Mouse (Mus musculus) liver, postnatal 0 days (tissue): ENCODE measurements around the gene Rere. TPM values are rescaled to one million over a fixed set of nuclear protein-coding genes. Genes with fewer than 3 reads are reported as not detected.

Experiments
- ATAC-seq: fragments of 200-750 bp; cut with Nextera tagmentation; 2 replicates; pipeline ENCODE4 v1.8.0; 2017; ENCODE audit warnings: mild to moderate bottlenecking, moderate library complexity
- DNase-seq: peaks from one replicate; pipeline ENCODE4 v3.0.0-alpha.2; 2016
- H3K27ac ChIP-seq: fragments of 300-500 bp; sonication (generic); 2 replicates; pipeline ENCODE4 v1.5.1; 2014; ENCODE audit warnings: antibody characterized with exemption, moderate library complexity, mild to moderate bottlenecking, low read depth
- H3K27me3 ChIP-seq: fragments of 300-500 bp; sonication (generic); 2 replicates; pipeline ENCODE4 v1.6.1; 2014; ENCODE audit warnings: low read length, control low read depth, mixed read lengths; ENCODE audit not compliant: insufficient read depth
- H3K36me3 ChIP-seq: fragments of 300-500 bp; sonication (generic); replicated peaks from 2 replicates; pipeline ENCODE4 v1.6.1; 2014; ENCODE audit warnings: mild to moderate bottlenecking, control low read depth, low read length, moderate library complexity, mixed read lengths; ENCODE audit not compliant: insufficient read depth
- H3K4me1 ChIP-seq: fragments of 300-500 bp; sonication (generic); 2 replicates; pipeline ENCODE4 v1.6.1; 2014; ENCODE audit warnings: antibody characterized with exemption, mild to moderate bottlenecking, control low read depth; ENCODE audit not compliant: insufficient read depth
- H3K4me2 ChIP-seq: fragments of 300-500 bp; sonication (generic); 2 replicates; pipeline ENCODE4 v1.6.1; 2014; ENCODE audit warnings: low read depth, mild to moderate bottlenecking, low read length, moderate library complexity, mixed read lengths
- H3K4me3 ChIP-seq: fragments of 300-500 bp; sonication (generic); 2 replicates; pipeline ENCODE4 v1.5.1; 2014; ENCODE audit warnings: low read depth, low read length
- H3K9ac ChIP-seq: fragments of 300-500 bp; sonication (generic); replicated peaks from 2 replicates; pipeline ENCODE4 v1.6.1; 2014; ENCODE audit warnings: mild to moderate bottlenecking, moderate library complexity
- H3K9me3 ChIP-seq: fragments of 300-500 bp; sonication (generic); 2 replicates; pipeline ENCODE4 v1.6.1; 2016; ENCODE audit warnings: mild to moderate bottlenecking, control low read depth, low read length, mixed read lengths
- CTCF ChIP-seq: sonication (generic); IDR thresholded peaks from 2 replicates; pipeline ENCODE4 v1.5.1; 2016; ENCODE audit warnings: antibody characterized with exemption, low read depth
- EP300 ChIP-seq: IDR thresholded peaks from 2 replicates; pipeline ENCODE4 v1.6.1; 2016; ENCODE audit warnings: antibody characterized with exemption, low read depth, mild to moderate bottlenecking
- WGBS: fragments of 180-500 bp; shearing (Covaris S2); extraction: QIAGEN DNeasy Blood & Tissue Kit; methylation state at CpG from one replicate; pipeline ENCODE4 v1.1.7; 2014; ENCODE audit not compliant: insufficient replicate concordance; 5-methylcytosine and 5-hydroxymethylcytosine counted together
- polyA plus RNA-seq: library from polyadenylated mRNA; unstranded; fragments of >200 nt; fragmentation: Nextera tagmentation; extraction: Ambion mirVana; gene quantifications from 2 replicates; pipeline ENCODE4 v1.2.1, GENCODE M21; 2015

Gene Rere
- polyA plus RNA-seq, 1 experiment from 2014 or later = 4.3 TPM

- H3K9me3 ChIP-seq = no peaks in the 10 kb centered on the region
- peak overlapping the region; percentile 33; the same call in 1 of the 2 replicates for H3K4me3 ChIP-seq
- no peak for DNase-seq
Measured at GRCm38 (mm10) chr4:150587597-150588299, 306.3 kb downstream of the Rere start.

DNA sequence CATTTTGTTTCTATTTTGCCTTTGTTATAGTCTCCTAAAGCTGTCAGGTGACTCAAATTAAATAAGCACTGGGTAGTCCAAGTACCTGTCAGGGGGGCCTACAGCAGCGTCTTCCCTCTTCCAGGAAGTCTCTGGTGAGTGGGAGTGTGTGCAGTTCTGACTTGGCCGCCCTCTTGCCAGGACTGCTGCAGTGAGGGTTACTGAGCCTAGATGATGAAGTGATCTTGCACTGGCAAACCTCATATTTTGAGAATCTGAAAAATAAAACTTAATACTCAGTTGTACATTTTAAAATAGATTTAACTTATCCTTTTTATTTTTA lies 306.8 kb downstream of the Rere start:
- 0 out of 2 replicates have a peak overlapping the region, but pooled peaks have one; percentile 58 for H3K27ac ChIP-seq
- H3K9me3 ChIP-seq = no peaks in the 10 kb centered on the region
- no peak overlapping the region for H3K9ac ChIP-seq
- H3K36me3 ChIP-seq = no peaks in the 10 kb centered on the region; the same call in 1 of the 2 replicates
- ATAC-seq = no peak
- TF ChIP-seq CTCF = no peak
- TF ChIP-seq EP300 = no peak
- H3K27me3 ChIP-seq = no peaks in the 10 kb centered on the region
- H3K4me3 ChIP-seq = peak overlapping the region; percentile 33; the same call in 1 of the 2 replicates
- H3K4me2 ChIP-seq = peak overlapping the region; percentile 63
- no peak for DNase-seq
- peaks cover 77% of the 10 kb centered on the region for H3K4me1 ChIP-seq
- 69% methylated on average over 2 of the region's 2 CpGs for WGBS

More at GRCm38 (mm10) chr4:150587597-150588299, 306.3 kb downstream of the Rere start:
- no peak for ATAC-seq
- no peaks in the 10 kb centered on the region; the same call in 1 of the 2 replicates for H3K36me3 ChIP-seq
- peak overlapping the region; percentile 63 for H3K4me2 ChIP-seq
- H3K4me1 ChIP-seq = peaks cover 77% of the 10 kb centered on the region
- H3K27ac ChIP-seq = 0 out of 2 replicates have a peak overlapping the region, but pooled peaks have one; percentile 58
- WGBS = 41% methylated on average over 8 of the region's 8 CpGs
- no peak overlapping the region for H3K9ac ChIP-seq
- TF ChIP-seq EP300 (no peak), CTCF (no peak)
- no peaks in the 10 kb centered on the region for H3K27me3 ChIP-seq

- TF ChIP-seq CTCF (no peak), EP300 (no peak)
- peaks cover 70% of the 10 kb centered on the region for H3K4me1 ChIP-seq
- ATAC-seq (no peak), DNase-seq (no peak)
- 0 out of 2 replicates have a peak overlapping the region, but pooled peaks have one; percentile 39 for H3K27ac ChIP-seq
- 45% methylated on average over 3 of the region's 3 CpGs for WGBS
- no peak overlapping the region for H3K9ac ChIP-seq
- no peak overlapping the region for H3K4me2 ChIP-seq
- no peaks in the 10 kb centered on the region for H3K9me3 ChIP-seq
- H3K27me3 ChIP-seq = no peaks in the 10 kb centered on the region
- H3K36me3 ChIP-seq = no peaks in the 10 kb centered on the region; the same call in 1 of the 2 replicates
- H3K4me3 ChIP-seq = no peak overlapping the region
Measured at GRCm38 (mm10) chr4:150590621-150591282, 309.3 kb downstream of the Rere start.

DNA sequence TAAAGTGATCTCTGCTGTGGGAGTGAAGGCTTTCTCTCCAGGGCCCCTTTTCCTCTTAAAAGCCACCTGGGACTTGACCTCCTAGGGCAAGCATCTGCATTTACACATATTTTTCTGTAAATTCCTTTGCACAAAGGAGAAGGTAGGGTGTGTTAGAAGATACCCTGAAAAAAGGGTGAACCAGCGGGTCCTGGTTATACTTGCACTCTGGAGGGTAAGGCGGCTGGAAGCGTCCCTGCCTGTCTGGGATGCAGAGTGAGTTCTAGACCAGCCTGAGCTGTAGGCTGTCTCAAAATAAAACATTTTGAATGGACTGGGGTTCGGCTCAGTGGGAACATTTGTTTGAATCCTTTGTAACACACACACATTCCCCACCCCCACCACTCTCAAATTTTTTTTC lies 310.2 kb downstream of the Rere start:
- ATAC-seq (no peak), DNase-seq (no peak)
- Histone ChIP-seq H3K9me3 (no peaks in the 10 kb centered on the region), H3K27ac (peak overlapping the region; percentile 9; the same call in 1 of the 2 replicates), H3K9ac (no peak overlapping the region), H3K36me3 (no peaks in the 10 kb centered on the region; the same call in 1 of the 2 replicates), H3K4me2 (no peak overlapping the region), H3K4me3 (no peak overlapping the region), H3K4me1 (peaks cover 69% of the 10 kb centered on the region), H3K27me3 (no peaks in the 10 kb centered on the region)
- TF ChIP-seq EP300 (no peak), CTCF (no peak)
- 74% methylated on average over 4 of the region's 4 CpGs for WGBS

- no peak overlapping the region for H3K4me2 ChIP-seq
- no peak overlapping the region for H3K4me3 ChIP-seq
- peak; percentile 40 for DNase-seq
- 42% methylated on average over 6 of the region's 6 CpGs for WGBS
- peak overlapping the region; percentile 20; the same call in 1 of the 2 replicates for H3K27ac ChIP-seq
- no peaks in the 10 kb centered on the region; the same call in 1 of the 2 replicates for H3K36me3 ChIP-seq
- TF ChIP-seq EP300 = no peak
- TF ChIP-seq CTCF = no peak
- no peaks in the 10 kb centered on the region for H3K27me3 ChIP-seq
- no peak overlapping the region; the same call in 1 of the 2 replicates for H3K9ac ChIP-seq
- no peaks in the 10 kb centered on the region for H3K9me3 ChIP-seq
- peak; percentile 67 for ATAC-seq
- peaks cover 68% of the 10 kb centered on the region for H3K4me1 ChIP-seq
Measured at GRCm38 (mm10) chr4:150592087-150592486, 310.6 kb downstream of the Rere start.
